Mouse (Mus musculus) liver, postnatal 0 days (tissue): ENCODE results near the gene Cbx5. TPM values are rescaled to one million over a fixed set of nuclear protein-coding genes. Genes with fewer than 3 reads are reported as not detected.

ENCODE experiments used
- ATAC-seq: fragments of 200-750 bp; cut with Nextera tagmentation; 2 replicates; pipeline ENCODE4 v1.8.0; 2017; ENCODE audit warnings: mild to moderate bottlenecking, moderate library complexity
- DNase-seq: peaks from one replicate; pipeline ENCODE4 v3.0.0-alpha.2; 2016
- H3K27ac ChIP-seq: fragments of 300-500 bp; sonication (generic); 2 replicates; pipeline ENCODE4 v1.5.1; 2014; ENCODE audit warnings: antibody characterized with exemption, moderate library complexity, mild to moderate bottlenecking, low read depth
- H3K27me3 ChIP-seq: fragments of 300-500 bp; sonication (generic); 2 replicates; pipeline ENCODE4 v1.6.1; 2014; ENCODE audit warnings: low read length, control low read depth, mixed read lengths; ENCODE audit not compliant: insufficient read depth
- H3K36me3 ChIP-seq: fragments of 300-500 bp; sonication (generic); replicated peaks from 2 replicates; pipeline ENCODE4 v1.6.1; 2014; ENCODE audit warnings: mild to moderate bottlenecking, control low read depth, low read length, moderate library complexity, mixed read lengths; ENCODE audit not compliant: insufficient read depth
- H3K4me1 ChIP-seq: fragments of 300-500 bp; sonication (generic); 2 replicates; pipeline ENCODE4 v1.6.1; 2014; ENCODE audit warnings: antibody characterized with exemption, mild to moderate bottlenecking, control low read depth; ENCODE audit not compliant: insufficient read depth
- H3K4me2 ChIP-seq: fragments of 300-500 bp; sonication (generic); 2 replicates; pipeline ENCODE4 v1.6.1; 2014; ENCODE audit warnings: low read depth, mild to moderate bottlenecking, low read length, moderate library complexity, mixed read lengths
- H3K4me3 ChIP-seq: fragments of 300-500 bp; sonication (generic); 2 replicates; pipeline ENCODE4 v1.5.1; 2014; ENCODE audit warnings: low read depth, low read length
- H3K9ac ChIP-seq: fragments of 300-500 bp; sonication (generic); replicated peaks from 2 replicates; pipeline ENCODE4 v1.6.1; 2014; ENCODE audit warnings: mild to moderate bottlenecking, moderate library complexity
- H3K9me3 ChIP-seq: fragments of 300-500 bp; sonication (generic); 2 replicates; pipeline ENCODE4 v1.6.1; 2016; ENCODE audit warnings: mild to moderate bottlenecking, control low read depth, low read length, mixed read lengths
- CTCF ChIP-seq: sonication (generic); IDR thresholded peaks from 2 replicates; pipeline ENCODE4 v1.5.1; 2016; ENCODE audit warnings: antibody characterized with exemption, low read depth
- EP300 ChIP-seq: IDR thresholded peaks from 2 replicates; pipeline ENCODE4 v1.6.1; 2016; ENCODE audit warnings: antibody characterized with exemption, low read depth, mild to moderate bottlenecking
- WGBS: fragments of 180-500 bp; shearing (Covaris S2); extraction: QIAGEN DNeasy Blood & Tissue Kit; methylation state at CpG from one replicate; pipeline ENCODE4 v1.1.7; 2014; ENCODE audit not compliant: insufficient replicate concordance; 5-methylcytosine and 5-hydroxymethylcytosine counted together
- polyA plus RNA-seq: library from polyadenylated mRNA; unstranded; fragments of >200 nt; fragmentation: Nextera tagmentation; extraction: Ambion mirVana; gene quantifications from 2 replicates; pipeline ENCODE4 v1.2.1, GENCODE M21; 2015

Gene Cbx5
- polyA plus RNA-seq, 1 experiment from 2014 or later, result 23.3 TPM

GRCm38 (mm10) chr15:103171276-103171675 lies 68.3 kb downstream of the Cbx5 start:
- peak; percentile 41 for DNase-seq
- Histone ChIP-seq H3K9ac (no peak overlapping the region), H3K27ac (no peak overlapping the region), H3K9me3 (no peaks in the 10 kb centered on the region), H3K4me1 (peaks cover 17% of the 10 kb centered on the region), H3K4me2 (no peak overlapping the region), H3K4me3 (no peak overlapping the region), H3K27me3 (peaks cover 92% of the 10 kb centered on the region), H3K36me3 (no peaks in the 10 kb centered on the region)
- TF ChIP-seq CTCF (no peak), EP300 (no peak)
- ATAC-seq, result 0 out of 2 replicates have a peak, but pooled peaks have one; percentile 30
- WGBS, result 23% methylated on average over 8 of the region's 8 CpGs

- ATAC-seq, result no peak
- Histone ChIP-seq H3K9me3 (no peaks in the 10 kb centered on the region), H3K27ac (no peak overlapping the region)
Observed at GRCm38 (mm10) chr15:103170316-103170679, 69.3 kb downstream of the Cbx5 start.

GRCm38 (mm10) chr15:103169612-103170315 lies 69.9 kb downstream of the Cbx5 start:
- no peak for DNase-seq
- H3K27me3 ChIP-seq, result peaks cover 77% of the 10 kb centered on the region
- peaks cover 22% of the 10 kb centered on the region for H3K4me1 ChIP-seq
- H3K4me3 ChIP-seq, result peak overlapping the region; percentile 54
- peak overlapping the region; percentile 75 for H3K4me2 ChIP-seq
- TF ChIP-seq CTCF, result no peak
- TF ChIP-seq EP300, result no peak
- no peak overlapping the region for H3K27ac ChIP-seq
- no peaks in the 10 kb centered on the region for H3K9me3 ChIP-seq
- H3K9ac ChIP-seq, result no peak overlapping the region
- no peaks in the 10 kb centered on the region for H3K36me3 ChIP-seq
- no peak for ATAC-seq
- WGBS, result 7% methylated on average over 25 of the region's 26 CpGs

More at GRCm38 (mm10) chr15:103170316-103170679, 69.3 kb downstream of the Cbx5 start:
- no peak for DNase-seq
- peaks cover 82% of the 10 kb centered on the region for H3K27me3 ChIP-seq
- peak overlapping the region; percentile 22 for H3K4me3 ChIP-seq
- 12% methylated on average over 13 of the region's 16 CpGs for WGBS
- peaks cover 20% of the 10 kb centered on the region for H3K4me1 ChIP-seq
- no peak for TF ChIP-seq EP300
- no peak for TF ChIP-seq CTCF
- H3K4me2 ChIP-seq, result peak overlapping the region; percentile 75
- no peaks in the 10 kb centered on the region for H3K36me3 ChIP-seq
- H3K9ac ChIP-seq, result no peak overlapping the region

- under 1% methylated on average over 57 of the region's 63 CpGs for WGBS
- H3K36me3 ChIP-seq, result no peaks in the 10 kb centered on the region
- H3K27ac ChIP-seq, result no peak overlapping the region
- H3K9me3 ChIP-seq, result no peaks in the 10 kb centered on the region
- ATAC-seq (no peak), DNase-seq (peak; percentile 53)
- H3K4me1 ChIP-seq, result peaks cover 22% of the 10 kb centered on the region
- H3K4me3 ChIP-seq, result peak overlapping the region; percentile 54
- TF ChIP-seq CTCF, result no peak
- no peak for TF ChIP-seq EP300
- H3K27me3 ChIP-seq, result peaks cover 69% of the 10 kb centered on the region
- peak overlapping the region; percentile 18; the same call in 1 of the 2 replicates for H3K9ac ChIP-seq
- peak overlapping the region; percentile 75 for H3K4me2 ChIP-seq
Observed at GRCm38 (mm10) chr15:103168801-103169611, 70.6 kb downstream of the Cbx5 start.

GRCm38 (mm10) chr15:103167786-103168185 lies 71.8 kb downstream of the Cbx5 start:
- Histone ChIP-seq H3K4me1 (peaks cover 28% of the 10 kb centered on the region), H3K9me3 (no peaks in the 10 kb centered on the region), H3K4me3 (no peak overlapping the region), H3K4me2 (no peak overlapping the region), H3K9ac (no peak overlapping the region), H3K27me3 (peaks cover 58% of the 10 kb centered on the region), H3K27ac (no peak overlapping the region), H3K36me3 (no peaks in the 10 kb centered on the region)
- DNase-seq, result no peak
- TF ChIP-seq EP300 (no peak), CTCF (no peak)
- 42% methylated on average over 3 of the region's 3 CpGs for WGBS
- no peak for ATAC-seq

GRCm38 (mm10) chr15:103167042-103167615 lies 72.5 kb downstream of the Cbx5 start, which contains the start of gene Smug1:
TSS of gene Smug1 (minus strand) at chr15:103167092.
- Histone ChIP-seq H3K36me3 (no peaks in the 10 kb centered on the region), H3K4me3 (no peak within 1 kb of the TSS), H3K27me3 (peaks cover 52% of the 10 kb centered on the region), H3K4me1 (peaks cover 32% of the 10 kb centered on the region), H3K27ac (no peak within 1 kb of the TSS), H3K9me3 (no peaks in the 10 kb centered on the region), H3K9ac (no peak within 1 kb of the TSS), H3K4me2 (no peak within 1 kb of the TSS)
- 43% methylated on average over 6 of the region's 6 CpGs for WGBS
- ATAC-seq, result no peak
- TF ChIP-seq CTCF, result no peak
- no peak for TF ChIP-seq EP300
- DNase-seq, result no peak
